Mouse (Mus musculus) mouse embryonic stem cell (cell line): ENCODE results near the gene Tsacc.

Experiments used
- in situ Hi-C, 2 experiments: fragments of 300-500 bp; cut with MboI; formaldehyde crosslinking; loops; 1 replicate in 1 of 2; 3 replicates in 1 of 2; pipeline ENCODE4 v1.14.3; 2019 to 2020; ENCODE audit warnings: low sequenced_read_pairs in 2 of 2, low pct_unique_long_range_greater_than_20kb in 1 of 2, mixed read lengths in 1 of 2; ENCODE audit not compliant: unreplicated experiment in 1 of 2

Tsacc gene

GRCm38 (mm10) chr3:88245811-88246210 lies 51.0 kb downstream of the Tsacc start:
- in situ Hi-C loops, result loop anchor here (5.0 to 10.0 kb wide), 2 partner anchors 46 to 61 kb away; no protein-coding TSS in a partner anchor

GRCm38 (mm10) chr3:88244071-88244470 lies 52.7 kb downstream of the Tsacc start:
- in situ Hi-C loops, result loop anchor here in 1 of 2 experiments (10.0 kb wide), 1 partner anchor 59 kb away; no protein-coding TSS in a partner anchor

- in situ Hi-C loops, result loop anchor here in 1 of 2 experiments (10.0 kb wide), 1 partner anchor 58 kb away; no protein-coding TSS in a partner anchor
Observed at GRCm38 (mm10) chr3:88242531-88242930, 54.3 kb downstream of the Tsacc start.

- in situ Hi-C loops, result loop anchor here in 1 of 2 experiments (10.0 kb wide), 1 partner anchor 56 kb away; no protein-coding TSS in a partner anchor
Observed at GRCm38 (mm10) chr3:88241045-88241786, 55.6 kb downstream of the Tsacc start.

- in situ Hi-C loops, result no loop called here
Observed at GRCm38 (mm10) chr3:88239446-88239845, 57.4 kb downstream of the Tsacc start.

GRCm38 (mm10) chr3:88238866-88239391 lies 57.9 kb downstream of the Tsacc start:
- in situ Hi-C loops, result no loop called here

GRCm38 (mm10) chr3:88237556-88238194 lies 59.1 kb downstream of the Tsacc start:
- in situ Hi-C loops, result no loop called here

GRCm38 (mm10) chr3:88237161-88237555 lies 59.6 kb downstream of the Tsacc start:
- in situ Hi-C loops, result no loop called here

- in situ Hi-C loops, result no loop called here
Observed at GRCm38 (mm10) chr3:88235616-88236015, 61.2 kb downstream of the Tsacc start.

- in situ Hi-C loops, result no loop called here
Observed at GRCm38 (mm10) chr3:88235216-88235615, 61.6 kb downstream of the Tsacc start.

GRCm38 (mm10) chr3:88234041-88234440 lies 62.8 kb downstream of the Tsacc start:
- in situ Hi-C loops, result loop anchor here in 1 of 2 experiments (5.0 kb wide), 1 partner anchor 42 kb away; no protein-coding TSS in a partner anchor

GRCm38 (mm10) chr3:88232851-88233649 lies 63.7 kb downstream of the Tsacc start:
- in situ Hi-C loops, result loop anchor here in 1 of 2 experiments (5.0 kb wide), 1 partner anchor 41 kb away; no protein-coding TSS in a partner anchor
